Mouse (Mus musculus) CH12.LX (cell line): Measurements from ENCODE around the gene Gpatch3. TPM values are rescaled to one million over a fixed set of nuclear protein-coding genes. Genes with fewer than 3 reads are reported as not detected.
A peak's percentile ranks its signal among the peaks of the same experiment; 100 is the strongest.

Source experiments
- DNase-seq: peaks from one replicate; pipeline ENCODE4 v3.0.0-alpha.2; 2013; ENCODE audit errors: extremely low read depth
- H3K27ac ChIP-seq: 2 replicates; pipeline ENCODE4 v1.5.1; 2012; ENCODE audit warnings: low read depth, mild to moderate bottlenecking, control low read depth, moderate library complexity; ENCODE audit not compliant: insufficient read depth
- H3K27me3 ChIP-seq: replicated peaks from 2 replicates; pipeline ENCODE3; 2012; ENCODE audit warnings: inconsistent platforms
- H3K36me3 ChIP-seq, 2 experiments: replicated peaks in 1 of 2; 2 replicates each; pipeline versions ENCODE3 to v1.6.1; 2012; ENCODE audit warnings: inconsistent platforms in 1 of 2, low read length in 1 of 2, mild to moderate bottlenecking in 1 of 2, mixed read lengths in 1 of 2, moderate library complexity in 1 of 2; ENCODE audit not compliant: control insufficient read depth in 1 of 2, insufficient read depth in 1 of 2
- H3K4me1 ChIP-seq, 2 experiments: 2 replicates each; pipeline ENCODE4 v1.6.1; 2012; ENCODE audit warnings: inconsistent platforms in 1 of 2, moderate library complexity in 1 of 2; ENCODE audit not compliant: insufficient read depth in 2 of 2, control insufficient read depth in 1 of 2
- H3K4me2 ChIP-seq: 2 replicates; pipeline ENCODE4 v1.6.1; 2012; ENCODE audit warnings: low read depth, mild to moderate bottlenecking, control low read depth; ENCODE audit not compliant: poor library complexity, insufficient read depth, severe bottlenecking
- H3K4me3 ChIP-seq, 3 experiments: fragments of 150-350 bp in 1 of 3; sonication (generic) in 1 of 3; replicated peaks in 1 of 3; 2 replicates each; pipeline versions ENCODE3 to v1.5.1; 2011 to 2012; ENCODE audit warnings: low read depth in 2 of 3, low read length in 2 of 3, mild to moderate bottlenecking in 2 of 3, moderate library complexity in 2 of 3, control low read depth in 1 of 3, improper control_type of control experiment in 1 of 3, inconsistent platforms in 1 of 3, mixed read lengths in 1 of 3; ENCODE audit not compliant: poor library complexity in 1 of 3
- H3K79me2 ChIP-seq: replicated peaks from 2 replicates; pipeline ENCODE4 v1.6.1; 2012; ENCODE audit warnings: mild to moderate bottlenecking, moderate library complexity; ENCODE audit not compliant: control insufficient read depth, poor library complexity, insufficient read depth, severe bottlenecking; ENCODE audit errors: extremely low read depth
- H3K9ac ChIP-seq: 2 replicates; pipeline ENCODE4 v1.6.1; 2012; ENCODE audit warnings: low read depth, mild to moderate bottlenecking, control low read depth, moderate library complexity; ENCODE audit not compliant: insufficient read depth
- H3K9me3 ChIP-seq: replicated peaks from 2 replicates; pipeline ENCODE3; 2012; ENCODE audit warnings: low read length, inconsistent platforms, mixed read lengths
- BHLHE40 ChIP-seq: IDR thresholded peaks from 2 replicates; pipeline ENCODE4 v1.6.1; 2011; ENCODE audit warnings: mild to moderate bottlenecking, low read depth, low read length, improper control_type of control experiment
- CHD1 ChIP-seq: IDR thresholded peaks from 2 replicates; pipeline ENCODE4 v1.6.1; 2012; ENCODE audit warnings: low read depth, low read length, improper control_type of control experiment, inconsistent platforms
- CHD2 ChIP-seq: IDR thresholded peaks from 2 replicates; pipeline ENCODE4 v1.6.1; 2011; ENCODE audit warnings: low read length, improper control_type of control experiment
- CTCF ChIP-seq, 2 experiments: IDR thresholded peaks in 1 of 2; conservative IDR thresholded peaks in 1 of 2; 2 replicates each; pipeline ENCODE4 v1.5.1; 2011 to 2012; ENCODE audit warnings: low read depth in 2 of 2, low read length in 2 of 2, improper control_type of control experiment in 1 of 2, inconsistent platforms in 1 of 2, mild to moderate bottlenecking in 1 of 2, moderate library complexity in 1 of 2
- E2F4 ChIP-seq: IDR thresholded peaks from 2 replicates; pipeline ENCODE4 v1.6.1; 2011; ENCODE audit warnings: low read depth, low read length, improper control_type of control experiment; ENCODE audit not compliant: insufficient replicate concordance
- ELF1 ChIP-seq: IDR thresholded peaks from 2 replicates; pipeline ENCODE4 v1.6.1; 2014; ENCODE audit warnings: low read depth, mild to moderate bottlenecking, inconsistent platforms, low read length, improper control_type of control experiment
- EP300 ChIP-seq: IDR thresholded peaks from 2 replicates; pipeline ENCODE4 v1.6.1; 2011; ENCODE audit warnings: low read length, improper control_type of control experiment
- ETS1 ChIP-seq: conservative IDR thresholded peaks from 2 replicates; pipeline ENCODE4 v1.6.1; 2012; ENCODE audit warnings: low read depth, mild to moderate bottlenecking, inconsistent platforms, low read length, improper control_type of control experiment, moderate library complexity
- GABPA ChIP-seq: IDR thresholded peaks from 2 replicates; pipeline ENCODE4 v1.6.1; 2012; ENCODE audit warnings: low read depth, low read length, improper control_type of control experiment, inconsistent platforms; ENCODE audit not compliant: insufficient replicate concordance
- HCFC1 ChIP-seq: IDR thresholded peaks from 2 replicates; pipeline ENCODE4 v1.6.1; 2012; ENCODE audit warnings: low read depth, mild to moderate bottlenecking, inconsistent platforms, low read length, improper control_type of control experiment
- IRF4 ChIP-seq: IDR thresholded peaks from 2 replicates; pipeline ENCODE4 v1.6.1; 2014; ENCODE audit warnings: low read depth, mild to moderate bottlenecking, inconsistent platforms, low read length, improper control_type of control experiment
- JUN ChIP-seq: IDR thresholded peaks from 2 replicates; pipeline ENCODE4 v1.6.1; 2011; ENCODE audit warnings: low read depth, mild to moderate bottlenecking, low read length, improper control_type of control experiment, moderate library complexity; ENCODE audit not compliant: insufficient read depth
- JUND ChIP-seq: conservative IDR thresholded peaks from 2 replicates; pipeline ENCODE4 v1.6.1; 2011; ENCODE audit warnings: low read depth, low read length, improper control_type of control experiment
- KAT2A ChIP-seq: IDR thresholded peaks from 2 replicates; pipeline ENCODE4 v1.6.1; 2012; ENCODE audit warnings: low read length, improper control_type of control experiment, inconsistent platforms; ENCODE audit not compliant: insufficient replicate concordance
- MAFK ChIP-seq: IDR thresholded peaks from 2 replicates; pipeline ENCODE4 v1.6.1; 2011; ENCODE audit warnings: low read length, improper control_type of control experiment; ENCODE audit not compliant: insufficient replicate concordance
- MAX ChIP-seq: IDR thresholded peaks from 2 replicates; pipeline ENCODE4 v1.6.1; 2011; ENCODE audit warnings: low read length, improper control_type of control experiment
- MAZ ChIP-seq: IDR thresholded peaks from 2 replicates; pipeline ENCODE4 v1.6.1; 2012; ENCODE audit warnings: low read depth, mild to moderate bottlenecking, inconsistent platforms, low read length, improper control_type of control experiment, moderate library complexity
- MEF2A ChIP-seq: IDR thresholded peaks from 2 replicates; pipeline ENCODE4 v1.6.1; 2014; ENCODE audit warnings: low read depth, mild to moderate bottlenecking, inconsistent platforms, low read length, improper control_type of control experiment, borderline replicate concordance
- MXI1 ChIP-seq: IDR thresholded peaks from 2 replicates; pipeline ENCODE4 v1.6.1; 2011; ENCODE audit warnings: mild to moderate bottlenecking, low read depth, low read length, improper control_type of control experiment
- MYC ChIP-seq: IDR thresholded peaks from 2 replicates; pipeline ENCODE4 v1.6.1; 2011; ENCODE audit warnings: low read depth, mild to moderate bottlenecking, improper control_type of control experiment, low read length
- NELFE ChIP-seq: IDR thresholded peaks from 2 replicates; pipeline ENCODE4 v1.6.1; 2011; ENCODE audit warnings: low read depth, low read length, improper control_type of control experiment
- NRF1 ChIP-seq: IDR thresholded peaks from 2 replicates; pipeline ENCODE4 v1.6.1; 2014; ENCODE audit warnings: low read depth, mild to moderate bottlenecking, inconsistent platforms, low read length, improper control_type of control experiment, moderate library complexity
- PAX5 ChIP-seq: IDR thresholded peaks from 2 replicates; pipeline ENCODE4 v1.6.1; 2012; ENCODE audit warnings: low read length, inconsistent platforms, mixed read lengths
- POLR2A ChIP-seq: IDR thresholded peaks from 2 replicates; pipeline ENCODE4 v1.6.1; 2011; ENCODE audit warnings: low read depth, mild to moderate bottlenecking, improper control_type of control experiment, low read length
- POLR2AphosphoS2 ChIP-seq: IDR thresholded peaks from 2 replicates; pipeline ENCODE4 v1.6.1; 2011; ENCODE audit warnings: low read depth, low read length, improper control_type of control experiment
- RAD21 ChIP-seq: IDR thresholded peaks from 2 replicates; pipeline ENCODE4 v1.6.1; 2011; ENCODE audit warnings: low read depth, mild to moderate bottlenecking, low read length, improper control_type of control experiment, moderate library complexity
- RCOR1 ChIP-seq: conservative IDR thresholded peaks from 2 replicates; pipeline ENCODE4 v1.6.1; 2012; ENCODE audit warnings: low read depth, mild to moderate bottlenecking, inconsistent platforms, low read length, improper control_type of control experiment
- SIN3A ChIP-seq: IDR thresholded peaks from 2 replicates; pipeline ENCODE4 v1.6.1; 2012; ENCODE audit warnings: low read length, improper control_type of control experiment, inconsistent platforms
- SMC3 ChIP-seq: IDR thresholded peaks from 2 replicates; pipeline ENCODE4 v1.6.1; 2011; ENCODE audit warnings: low read depth, low read length, improper control_type of control experiment
- TBP ChIP-seq: conservative IDR thresholded peaks from 2 replicates; pipeline ENCODE4 v1.6.1; 2011; ENCODE audit warnings: low read depth, low read length, improper control_type of control experiment
- TCF12 ChIP-seq: IDR thresholded peaks from 2 replicates; pipeline ENCODE4 v1.6.1; 2014; ENCODE audit warnings: low read depth, mild to moderate bottlenecking, inconsistent platforms, low read length, improper control_type of control experiment
- UBTF ChIP-seq: IDR thresholded peaks from 2 replicates; pipeline ENCODE4 v1.6.1; 2012; ENCODE audit warnings: low read depth, mild to moderate bottlenecking, inconsistent platforms, low read length, improper control_type of control experiment, moderate library complexity
- USF1 ChIP-seq: IDR thresholded peaks from 2 replicates; pipeline ENCODE4 v1.6.1; 2014; ENCODE audit warnings: low read depth, mild to moderate bottlenecking, inconsistent platforms, low read length, improper control_type of control experiment
- USF2 ChIP-seq: conservative IDR thresholded peaks from 2 replicates; pipeline ENCODE4 v1.6.1; 2011; ENCODE audit warnings: low read depth, low read length, improper control_type of control experiment
- ZC3H11A ChIP-seq: IDR thresholded peaks from 2 replicates; pipeline ENCODE4 v1.6.1; 2012; ENCODE audit warnings: low read depth, mild to moderate bottlenecking, inconsistent platforms, low read length, improper control_type of control experiment
- ZKSCAN1 ChIP-seq: IDR thresholded peaks from 2 replicates; pipeline ENCODE4 v1.6.1; 2012; ENCODE audit warnings: low read depth, inconsistent platforms, low read length, improper control_type of control experiment, borderline replicate concordance
- ZMIZ1 ChIP-seq: IDR thresholded peaks from 2 replicates; pipeline ENCODE4 v1.6.1; 2012; ENCODE audit warnings: low read depth, mild to moderate bottlenecking, inconsistent platforms, low read length, improper control_type of control experiment
- ZNF384 ChIP-seq: IDR thresholded peaks from 2 replicates; pipeline ENCODE4 v1.6.1; 2012; ENCODE audit warnings: low read depth, low read length, improper control_type of control experiment, inconsistent platforms
- dilution Hi-C: fragments of 300-500 bp; cut with MboI; formaldehyde crosslinking; loops from 2 replicates; pipeline ENCODE4 v1.14.3; 2020; ENCODE audit warnings: low sequenced_read_pairs; ENCODE audit not compliant: extremely low pct_unique_long_range_greater_than_20kb, extremely low pct_ligation_motif_present
- in situ Hi-C: fragments of 300-500 bp; cut with MboI; formaldehyde crosslinking; loops from 3 replicates; pipeline ENCODE4 v1.14.3; 2019; ENCODE audit warnings: low sequenced_read_pairs, low pct_ligation_motif_present, low pct_unique_long_range_greater_than_20kb, mixed read lengths
- polyA plus RNA-seq: library from polyadenylated mRNA; unstranded; fragments of >175 nt; gene quantifications from 2 replicates; pipeline ENCODE4 v1.2.1, GENCODE M21; 2012; ENCODE audit warnings: low read depth; ENCODE audit not compliant: insufficient read length
- total RNA-seq, 2 experiments: library from RNA; depleted of rRNA; stranded (reverse); fragments of 300-350 nt in 1 of 2; fragments of >200 nt in 1 of 2; gene quantifications; 2 replicates each; pipeline ENCODE4 v1.2.3; 2012 to 2014

Gpatch3 gene
- total and polyA plus RNA-seq, 3 experiments, result 7.2 to 20.9 (median 10.8) TPM

GRCm38 (mm10) chr4:133570066-133570466 is 4.5 kb upstream of the Gpatch3 start:
- 0 out of 2 replicates have a peak, but pooled peaks cover 3% of the 10 kb centered on the region for H3K79me2 ChIP-seq
- in situ Hi-C loops, result no loop called here
- no peaks in the 10 kb centered on the region for H3K27me3 ChIP-seq
- peak overlapping the region; percentile 81 for H3K9ac ChIP-seq
- dilution Hi-C loops, result no loop called here
- TF ChIP-seq E2F4, result no peak
- 0 out of 2 replicates have a peak, but pooled peaks have one; percentile 9 for TF ChIP-seq BHLHE40
- no peak for TF ChIP-seq MYC
- no peak for TF ChIP-seq POLR2AphosphoS2
- TF ChIP-seq ZC3H11A, result no peak
- TF ChIP-seq SIN3A, result 0 out of 2 replicates have a peak, but pooled peaks have one; percentile 30
- no peak for TF ChIP-seq NRF1
- TF ChIP-seq ZMIZ1, result peak; percentile 40; the same call in 1 of the 2 replicates
- no peak for TF ChIP-seq RCOR1
- 0 out of 2 replicates have a peak, but pooled peaks have one; percentile 16 for TF ChIP-seq TBP
- no peak for TF ChIP-seq GABPA
- no peak for TF ChIP-seq KAT2A
- TF ChIP-seq ELF1, result peak; percentile 43; the same call in 1 of the 2 replicates
- 0 out of 2 replicates have a peak, but pooled peaks have one; percentile 52 for TF ChIP-seq MAX
- no peak for TF ChIP-seq SMC3
- TF ChIP-seq JUND, result no peak
- no peak for TF ChIP-seq ETS1
- TF ChIP-seq ZNF384, result no peak
- no peak for TF ChIP-seq ZKSCAN1
- TF ChIP-seq PAX5, result no peak
- TF ChIP-seq CHD1, result no peak
- 0 out of 2 replicates have a peak, but pooled peaks have one; percentile 5 for TF ChIP-seq MAZ
- TF ChIP-seq MEF2A, result no peak
- TF ChIP-seq HCFC1, result peak; percentile 32; the same call in 1 of the 2 replicates
- TF ChIP-seq USF1, result no peak
- peak; percentile 40; the same call in 1 of the 2 replicates for TF ChIP-seq IRF4
- TF ChIP-seq JUN, result no peak
- TF ChIP-seq USF2, result no peak
- TF ChIP-seq NELFE, result peak; percentile 60
- no peak for TF ChIP-seq TCF12
- TF ChIP-seq CTCF (conservative IDR thresholded peaks at IDR 0.05 in 1 of 2, IDR thresholded peaks at IDR 0.05 in 1 of 2; ENCODE audit: low read depth in 2 of 2, low read length in 2 of 2), result no peak
- TF ChIP-seq CHD2, result no peak
- TF ChIP-seq MAFK, result no peak
- no peak for TF ChIP-seq UBTF
- TF ChIP-seq MXI1, result no peak
- no peak for TF ChIP-seq RAD21
- TF ChIP-seq POLR2A, result peak; percentile 65
- 0 out of 2 replicates have a peak, but pooled peaks have one; percentile 7 for TF ChIP-seq EP300
- H3K4me3 ChIP-seq, result peak overlapping the region in 2 of 3 experiments; percentile 6 to 38
- H3K27ac ChIP-seq, result peak overlapping the region; percentile 56
- peak overlapping the region; percentile 93 for H3K4me2 ChIP-seq
- H3K9me3 ChIP-seq, result peaks cover 2% of the 10 kb centered on the region
- peaks cover 0 to 11% of the 10 kb centered on the region in 2 experiments; a peak in 2 of 4 replicates for H3K4me1 ChIP-seq
- H3K36me3 ChIP-seq, result peaks cover 0 to 6% of the 10 kb centered on the region in 2 experiments
- DNase-seq, result peak; percentile 73
